Mouse (Mus musculus) thymus, adult 2 months (tissue): ENCODE results near the gene Ndst2.

ENCODE experiments used
- CTCF ChIP-seq: fragments of 200-500 bp; IDR thresholded peaks from 2 replicates; pipeline ENCODE4 v1.5.1; 2012; ENCODE audit warnings: mild to moderate bottlenecking, control low read depth, low read length, moderate library complexity, borderline replicate concordance; ENCODE audit not compliant: control insufficient read depth, poor library complexity, insufficient read depth; ENCODE audit errors: extremely low read depth
- POLR2A ChIP-seq: fragments of 200-500 bp; IDR thresholded peaks from 2 replicates; pipeline ENCODE4 v1.6.1; 2012; ENCODE audit warnings: mild to moderate bottlenecking, low read length, control low read depth, moderate library complexity; ENCODE audit not compliant: control insufficient read depth, poor library complexity, insufficient read depth; ENCODE audit errors: extremely low read depth

GRCm38 (mm10) chr14:20757370-20757907 is 23.1 kb upstream of the Ndst2 start:
- no peak for TF ChIP-seq POLR2A
- no peak for TF ChIP-seq CTCF
